Mouse (Mus musculus): ENCODE results near the gene Srsf3.

DNA sequence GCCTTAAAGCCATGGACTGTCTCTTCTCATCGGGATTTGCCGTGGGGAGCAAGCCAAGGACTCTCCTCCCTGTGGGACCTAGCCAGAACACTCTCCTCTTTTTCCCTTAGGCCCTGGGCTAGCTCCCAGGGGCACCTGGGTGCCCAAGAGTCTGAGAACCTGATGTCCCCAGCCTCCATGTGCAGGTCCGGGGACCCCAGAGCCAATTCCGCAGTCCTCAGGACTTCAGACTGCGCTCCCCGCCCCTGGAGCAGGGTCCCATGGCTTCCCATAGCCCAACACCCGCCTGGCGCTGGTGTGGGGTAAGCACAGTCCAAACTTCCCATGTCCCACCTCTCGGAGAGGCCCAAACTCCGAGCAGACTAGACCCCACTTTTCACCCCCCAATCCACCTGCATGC is 52.8 kb downstream of the Srsf3 start:
- TF ChIP-seq EP300 (IDR thresholded peaks at IDR 0.05; ENCODE audit: insufficient read depth, low read depth, low read length) (no peak), CTCF (IDR thresholded peaks at IDR 0.05) (no peak)

Measured in heart, adult 2 months (tissue).